Mouse (Mus musculus): ENCODE results near the gene Itpr2.

GRCm38 (mm10) chr6:146519019-146519418 is 17.0 kb upstream of the Itpr2 start:
- TF ChIP-seq CTCF (IDR thresholded peaks at IDR 0.05; ENCODE audit: low read depth) (no peak), EP300 (optimal IDR thresholded peaks at IDR 0.05) (no peak)

All from stomach, postnatal 0 days (tissue).